Mouse (Mus musculus): ENCODE measurements around the gene Ppm1j.
"Not testable (repeated sequence)": the region's sequence is repeated elsewhere in the genome, so short reads cannot be mapped to it uniquely, and the experiment has no call there.

Ppm1j gene

GRCm38 (mm10) chr3:104813227-104813626, 32.4 kb downstream of the Ppm1j start:
- DNase-seq (ENCODE audit: low spot score) = not testable (repeated sequence)

GRCm38 (mm10) chr3:104814746-104815145, 33.9 kb downstream of the Ppm1j start:
- no peak for DNase-seq (ENCODE audit: low spot score)

- DNase-seq (ENCODE audit: low spot score) = no peak
Measured at GRCm38 (mm10) chr3:104815346-104815745, 34.5 kb downstream of the Ppm1j start.

GRCm38 (mm10) chr3:104816130-104816529, 35.3 kb downstream of the Ppm1j start:
- DNase-seq (ENCODE audit: low spot score) = no peak

DNA sequence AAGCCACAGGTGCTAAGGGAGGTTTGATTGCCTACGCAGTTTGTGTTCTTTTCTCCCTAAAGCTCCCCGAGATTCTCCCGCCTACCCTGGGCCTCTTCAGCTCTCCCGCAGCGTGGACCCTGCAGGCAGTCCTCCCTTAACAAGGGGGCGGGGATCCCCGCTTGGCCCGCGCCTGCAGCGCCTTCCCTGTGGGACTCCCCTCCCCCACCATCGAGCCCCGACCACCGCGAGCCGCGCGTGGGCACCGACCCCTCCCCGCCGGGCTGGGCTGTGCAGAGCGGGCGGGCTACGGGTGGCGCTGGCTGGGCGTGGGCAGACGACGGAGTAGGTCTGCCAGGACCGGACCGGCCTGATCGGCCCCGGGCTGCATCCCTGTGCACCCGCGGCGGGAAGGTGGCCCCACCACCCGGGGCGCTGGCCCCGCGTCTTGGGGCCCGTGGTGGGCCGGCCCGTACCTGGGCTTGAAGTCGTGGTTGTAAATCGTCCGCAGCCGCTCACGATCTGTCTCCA, 36.7 kb downstream of the Ppm1j start:
- DNase-seq (ENCODE audit: low spot score) = peak; percentile 56

GRCm38 (mm10) chr3:104817991-104818748, 37.3 kb downstream of the Ppm1j start, which contains the start of gene Mov10:
Gene Mov10, minus strand, starts transcription at chr3:104818563.
- peak; percentile 63 for DNase-seq (ENCODE audit: low spot score)

DNA sequence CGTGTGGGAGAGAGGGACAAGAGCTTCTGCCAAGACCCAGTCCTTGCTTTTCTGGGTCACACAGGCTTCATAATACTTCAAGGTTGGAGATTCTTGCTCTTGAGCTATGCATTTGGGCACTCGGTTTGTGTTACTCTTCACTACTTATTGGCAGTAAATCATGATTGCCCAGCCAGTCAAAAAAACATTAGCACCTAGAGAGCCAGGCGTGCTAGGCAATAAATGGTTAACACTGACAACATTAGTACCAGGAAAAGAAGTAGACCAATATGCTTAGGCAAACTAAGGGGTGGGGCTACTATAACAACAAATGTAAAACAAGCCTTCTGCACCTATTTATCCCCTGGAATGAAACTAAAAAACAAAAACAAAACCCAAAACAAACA, 37.9 kb downstream of the Ppm1j start:
- no peak for DNase-seq (ENCODE audit: low spot score)

GRCm38 (mm10) chr3:104820426-104820825, 39.6 kb downstream of the Ppm1j start:
- DNase-seq (ENCODE audit: low spot score) = no peak

DNA sequence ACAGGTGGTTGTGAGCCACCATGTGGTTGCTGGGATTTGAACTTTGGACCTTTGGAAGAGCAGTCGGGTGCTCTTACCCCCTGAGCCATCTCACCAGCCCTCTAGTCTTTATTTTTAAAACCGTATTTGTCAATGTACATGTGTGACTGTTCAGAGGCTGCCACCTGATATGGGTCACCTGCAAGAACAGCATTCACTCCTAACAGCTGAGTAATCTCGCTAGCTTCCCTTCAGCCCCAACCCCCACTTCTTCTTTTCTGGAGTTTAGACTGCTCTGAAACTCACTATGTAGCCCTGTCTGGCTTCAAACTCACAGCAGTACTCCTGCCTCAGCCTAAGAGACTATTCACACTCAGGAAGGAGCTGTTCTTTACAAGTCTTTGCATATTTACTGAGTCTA, 41.6 kb downstream of the Ppm1j start:
- no peak for DNase-seq (ENCODE audit: low spot score)
